Mouse (Mus musculus): ENCODE data around the gene Akap10. TPM values are rescaled to one million over a fixed set of nuclear protein-coding genes. Genes with fewer than 3 reads are reported as not detected.

Gene Akap10
- 7.9 and 9.1 TPM in 2 replicates for polyA plus RNA-seq (2015; fragmentation: Nextera tagmentation; extraction: Ambion mirVana)

DNA sequence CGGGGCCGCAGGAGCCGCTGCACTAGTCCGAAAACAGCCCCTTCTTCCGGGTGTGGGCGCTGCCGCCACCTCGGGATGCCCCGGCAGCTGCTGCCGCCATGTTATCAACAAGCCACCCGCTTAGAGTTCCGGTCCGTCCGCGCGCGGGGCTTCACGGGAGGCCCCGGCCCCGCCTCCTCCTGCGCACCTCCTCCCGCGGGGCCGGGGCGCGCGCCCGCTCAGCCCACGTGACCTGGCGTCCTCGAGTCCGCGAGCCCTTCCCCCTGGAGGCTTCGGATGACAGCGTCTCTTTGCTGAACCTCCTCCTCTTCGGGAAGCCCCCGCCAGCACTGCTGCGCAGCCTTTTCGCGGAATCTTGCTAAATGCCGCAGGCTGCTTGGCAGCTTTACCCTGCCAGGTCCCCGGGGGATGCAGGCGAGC is at the start of gene Akap10:
Gene Akap10, minus strand, starts transcription at position 155 of the 420 bp plus-strand sequence.

DNA sequence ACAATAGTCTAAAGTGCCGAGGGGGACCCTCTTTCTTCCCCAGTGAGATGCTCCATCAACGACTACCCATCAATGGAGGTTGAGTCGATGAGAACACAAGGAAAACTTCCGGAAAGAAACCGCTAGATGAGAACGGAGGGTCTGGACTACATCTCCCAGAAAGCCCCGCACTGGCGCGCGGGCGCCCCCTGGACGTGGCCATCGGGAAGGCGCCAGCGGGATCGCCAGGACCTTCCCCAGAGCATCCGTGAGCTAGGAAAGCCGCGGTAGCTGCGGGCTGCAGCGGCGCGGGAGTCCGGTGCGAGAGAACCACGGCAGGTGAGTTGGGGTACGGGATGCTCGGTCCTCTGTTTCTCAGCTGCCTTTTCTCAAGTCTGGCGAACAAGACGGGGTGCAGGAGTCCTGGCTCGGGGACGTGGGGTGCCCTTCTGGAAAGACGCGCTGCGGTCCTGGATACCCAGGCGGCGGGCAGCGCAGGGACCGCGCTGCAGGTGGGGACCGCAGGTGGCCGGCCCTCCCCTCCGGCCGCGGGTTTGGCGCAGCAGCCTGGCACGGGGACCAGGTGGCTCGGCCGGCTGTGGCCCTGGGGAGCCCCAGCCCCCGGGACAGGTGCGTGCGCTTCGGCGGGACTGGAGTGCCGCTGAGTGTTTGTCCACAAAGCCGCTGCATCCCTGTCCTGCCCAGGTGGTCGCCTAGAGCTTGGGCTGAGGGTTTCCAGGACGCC is 26.7 kb upstream of the Akap10 start, which contains the start of gene Specc1:
Gene Specc1, plus strand, starts transcription at position 192 of the 724 bp plus-strand sequence.

DNA sequence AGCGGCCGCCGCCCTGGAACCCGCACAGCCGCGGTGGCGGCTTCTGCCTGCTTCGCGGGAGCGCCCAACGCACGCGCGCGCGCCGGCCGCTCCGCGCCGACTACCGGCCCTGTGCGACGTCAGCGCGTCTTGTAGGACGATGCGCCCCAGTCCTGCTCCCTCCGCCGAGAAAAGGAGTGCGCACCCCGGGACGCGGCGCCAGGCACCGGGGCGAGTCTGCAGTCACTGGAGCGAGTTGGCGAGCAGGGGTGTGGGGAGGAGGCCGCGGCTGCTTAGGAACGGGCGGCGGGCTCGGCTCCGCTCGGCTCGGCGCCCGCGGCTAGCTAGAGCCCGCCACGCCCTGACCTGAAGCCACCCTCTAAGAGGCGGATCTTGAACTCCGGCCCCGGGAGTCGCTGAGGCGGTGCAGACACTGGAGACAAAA is 75.1 kb downstream of the Akap10 start, which contains the start of gene Ulk2:
Gene Ulk2, minus strand, starts transcription at position 86 of the 424 bp plus-strand sequence.

Other genes with a start within 250 kb of the Akap10 start
- gene Fam83g, start 246.2 kb downstream of the Akap10 start, polyA plus RNA-seq (2015; fragmentation: Nextera tagmentation; extraction: Ambion mirVana), result 0.03 and 0.08 TPM in 2 replicates
- gene Slc5a10, start 209.4 kb downstream of the Akap10 start, polyA plus RNA-seq (2015; fragmentation: Nextera tagmentation; extraction: Ambion mirVana), result 0.15 TPM in 1 of 2 replicates, not detected in the other
- gene Prpsap2, start 168.2 kb downstream of the Akap10 start, polyA plus RNA-seq (2015; fragmentation: Nextera tagmentation; extraction: Ambion mirVana), result 36.1 and 39.7 TPM in 2 replicates
- gene Ulk2, start 75.2 kb downstream of the Akap10 start, polyA plus RNA-seq (2015; fragmentation: Nextera tagmentation; extraction: Ambion mirVana), result 27.9 and 29.8 TPM in 2 replicates
- gene Specc1, start 26.5 kb upstream of the Akap10 start, polyA plus RNA-seq (2015; fragmentation: Nextera tagmentation; extraction: Ambion mirVana), result 18.7 and 22.0 TPM in 2 replicates

Measured in neural tube, postnatal 0 days (tissue).